Mouse (Mus musculus) kidney, adult 2 months (tissue): ENCODE data around the gene Tmx2. TPM values are rescaled to one million over a fixed set of nuclear protein-coding genes. Genes with fewer than 3 reads are reported as not detected.

ENCODE experiments used
- DNase-seq: peaks from one replicate; pipeline ENCODE4 v3.0.0; 2021
- H3K27ac ChIP-seq: fragments of 200-500 bp; 2 replicates; pipeline ENCODE4 v1.5.1; 2012; ENCODE audit warnings: low read depth, low read length, control low read depth, inconsistent platforms; ENCODE audit not compliant: insufficient read depth
- H3K27me3 ChIP-seq: fragments of 200-500 bp; replicated peaks from 2 replicates; pipeline ENCODE4 v1.6.1; 2012; ENCODE audit warnings: mild to moderate bottlenecking, moderate library complexity, low read length, inconsistent platforms; ENCODE audit not compliant: control insufficient read depth, insufficient read depth
- H3K36me3 ChIP-seq: fragments of 200-500 bp; 2 replicates; pipeline ENCODE4 v1.6.1; 2012; ENCODE audit warnings: mild to moderate bottlenecking, moderate library complexity, low read length, inconsistent platforms; ENCODE audit not compliant: control insufficient read depth, insufficient read depth
- H3K4me1 ChIP-seq: fragments of 200-500 bp; 2 replicates; pipeline ENCODE4 v1.6.1; 2011; ENCODE audit warnings: low read length; ENCODE audit not compliant: control insufficient read depth, insufficient read depth
- H3K4me3 ChIP-seq: fragments of 200-500 bp; 2 replicates; pipeline ENCODE4 v1.5.1; 2011; ENCODE audit warnings: mild to moderate bottlenecking, low read depth, low read length, control low read depth; ENCODE audit not compliant: insufficient read depth
- CTCF ChIP-seq: fragments of 200-500 bp; conservative IDR thresholded peaks from 2 replicates; pipeline ENCODE4 v1.5.1; 2011; ENCODE audit warnings: low read depth, mild to moderate bottlenecking, control low read depth, low read length, moderate library complexity, mixed read lengths; ENCODE audit not compliant: insufficient read depth, insufficient read length
- POLR2A ChIP-seq: fragments of 200-500 bp; IDR thresholded peaks from one replicate; pipeline ENCODE4 v1.6.1; 2011; ENCODE audit warnings: low read depth, low read length, control low read depth
- WGBS: fragments of 180-500 bp; shearing (Covaris S2); methylation state at CpG from one replicate; pipeline ENCODE4 v1.1.7; 2018; 5-methylcytosine and 5-hydroxymethylcytosine counted together
- polyA plus RNA-seq: library from polyadenylated mRNA; depleted of rRNA; stranded (reverse); fragments of >200 nt; gene quantifications from 2 replicates; pipeline ENCODE4 v1.2.3, GENCODE M21; 2012

Tmx2 gene
- polyA plus RNA-seq, 1 experiment, result 188 TPM

GRCm38 (mm10) chr2:84711898-84712297, 33.0 kb upstream of the Tmx2 start:
- DNase-seq, result no peak
- WGBS, result 80% methylated on average over 2 of the region's 2 CpGs
- Histone ChIP-seq H3K4me1 (peaks cover 11% of the 10 kb centered on the region; the same call in 1 of the 2 replicates), H3K27me3 (no peaks in the 10 kb centered on the region), H3K36me3 (peaks cover 8% of the 10 kb centered on the region), H3K4me3 (no peak overlapping the region), H3K27ac (no peak overlapping the region)
- no peak for TF ChIP-seq POLR2A
- no peak for TF ChIP-seq CTCF

GRCm38 (mm10) chr2:84707523-84707922, 28.6 kb upstream of the Tmx2 start:
- Histone ChIP-seq H3K27me3 (no peaks in the 10 kb centered on the region), H3K4me1 (peaks cover 7% of the 10 kb centered on the region; the same call in 1 of the 2 replicates), H3K27ac (no peak overlapping the region), H3K4me3 (no peak overlapping the region), H3K36me3 (peaks cover 8% of the 10 kb centered on the region)
- no peak for TF ChIP-seq CTCF
- no peak for TF ChIP-seq POLR2A
- 55% methylated on average over 1 of the region's 1 CpGs for WGBS
- no peak for DNase-seq

GRCm38 (mm10) chr2:84705295-84705694, 26.4 kb upstream of the Tmx2 start:
- Histone ChIP-seq H3K27me3 (no peaks in the 10 kb centered on the region), H3K4me1 (peaks cover 7% of the 10 kb centered on the region; the same call in 1 of the 2 replicates), H3K4me3 (no peak overlapping the region), H3K36me3 (peaks cover 6% of the 10 kb centered on the region), H3K27ac (no peak overlapping the region)
- DNase-seq, result no peak
- 82% methylated on average over 1 of the region's 1 CpGs for WGBS
- TF ChIP-seq CTCF (no peak), POLR2A (no peak)

GRCm38 (mm10) chr2:84704329-84704728, 25.4 kb upstream of the Tmx2 start:
- no peak for DNase-seq
- Histone ChIP-seq H3K4me1 (peaks cover 7% of the 10 kb centered on the region; the same call in 1 of the 2 replicates), H3K27me3 (no peaks in the 10 kb centered on the region), H3K4me3 (no peak overlapping the region), H3K27ac (no peak overlapping the region), H3K36me3 (no peaks in the 10 kb centered on the region; the same call in 1 of the 2 replicates)
- WGBS, result 47% methylated on average over 5 of the region's 5 CpGs
- TF ChIP-seq CTCF (no peak), POLR2A (no peak)

- Histone ChIP-seq H3K36me3 (no peaks in the 10 kb centered on the region; the same call in 1 of the 2 replicates), H3K4me1 (peaks cover 7% of the 10 kb centered on the region; the same call in 1 of the 2 replicates), H3K27me3 (no peaks in the 10 kb centered on the region), H3K4me3 (no peak overlapping the region), H3K27ac (no peak overlapping the region)
- no peak for TF ChIP-seq POLR2A
- TF ChIP-seq CTCF, result no peak
- WGBS, result 88% methylated on average over 1 of the region's 1 CpGs
- no peak for DNase-seq
Measured at GRCm38 (mm10) chr2:84703497-84703896, 24.6 kb upstream of the Tmx2 start.

GRCm38 (mm10) chr2:84695007-84695695, 16.2 kb upstream of the Tmx2 start:
- Histone ChIP-seq H3K4me1 (no peaks in the 10 kb centered on the region), H3K27me3 (no peaks in the 10 kb centered on the region), H3K4me3 (no peak overlapping the region), H3K36me3 (peaks cover 6% of the 10 kb centered on the region), H3K27ac (no peak overlapping the region)
- TF ChIP-seq POLR2A (no peak), CTCF (no peak)
- DNase-seq, result no peak
- WGBS, result 78% methylated on average over 5 of the region's 5 CpGs

GRCm38 (mm10) chr2:84690050-84690449, 11.1 kb upstream of the Tmx2 start:
- Histone ChIP-seq H3K27ac (no peak overlapping the region), H3K4me1 (no peaks in the 10 kb centered on the region), H3K27me3 (no peaks in the 10 kb centered on the region), H3K36me3 (peaks cover 14% of the 10 kb centered on the region), H3K4me3 (no peak overlapping the region)
- no peak for DNase-seq
- 88% methylated on average over 12 of the region's 12 CpGs for WGBS
- TF ChIP-seq CTCF, result no peak
- no peak for TF ChIP-seq POLR2A
